Mouse (Mus musculus) hindbrain, embryonic 11.5 days (tissue): ENCODE results near the gene Noc4l. TPM values are rescaled to one million over a fixed set of nuclear protein-coding genes. Genes with fewer than 3 reads are reported as not detected.

Experiments used
- ATAC-seq: fragments of 200-750 bp; cut with Nextera tagmentation; 2 replicates; pipeline ENCODE4 v1.8.0; 2017; ENCODE audit warnings: mild to moderate bottlenecking, moderate TSS enrichment, moderate library complexity; ENCODE audit not compliant: low FRiP score
- DNase-seq: peaks from one replicate; pipeline ENCODE4 v3.0.0-alpha.2; 2015; ENCODE audit warnings: low spot score
- H3K27ac ChIP-seq: fragments of 300-500 bp; sonication (generic); 2 replicates; pipeline ENCODE4 v1.5.1; 2014; ENCODE audit warnings: mild to moderate bottlenecking, low read depth, low read length
- H3K27me3 ChIP-seq: fragments of 300-500 bp; sonication (generic); 2 replicates; pipeline ENCODE4 v1.6.1; 2014; ENCODE audit warnings: mild to moderate bottlenecking, low read length, moderate library complexity, mixed read lengths; ENCODE audit not compliant: control insufficient read depth, insufficient read depth
- H3K36me3 ChIP-seq: fragments of 300-500 bp; sonication (generic); 2 replicates; pipeline ENCODE4 v1.6.1; 2014; ENCODE audit warnings: mild to moderate bottlenecking, low read length, moderate library complexity, mixed read lengths; ENCODE audit not compliant: control insufficient read depth, insufficient read depth
- H3K4me1 ChIP-seq: fragments of 300-500 bp; sonication (generic); replicated peaks from 2 replicates; pipeline ENCODE4 v1.6.1; 2014; ENCODE audit warnings: low read length, mixed read lengths; ENCODE audit not compliant: control insufficient read depth, insufficient read depth
- H3K4me2 ChIP-seq: fragments of 300-500 bp; sonication (generic); replicated peaks from 2 replicates; pipeline ENCODE4 v1.6.1; 2014; ENCODE audit warnings: mild to moderate bottlenecking, low read depth, low read length
- H3K4me3 ChIP-seq: fragments of 300-500 bp; sonication (generic); 2 replicates; pipeline ENCODE4 v1.5.1; 2014; ENCODE audit warnings: low read depth, low read length
- H3K9ac ChIP-seq: fragments of 300-500 bp; sonication (generic); 2 replicates; pipeline ENCODE4 v1.6.1; 2014; ENCODE audit warnings: low read depth, low read length
- H3K9me3 ChIP-seq: fragments of 300-500 bp; sonication (generic); 2 replicates; pipeline ENCODE4 v1.6.1; 2016; ENCODE audit warnings: low read length; ENCODE audit not compliant: control insufficient read depth
- WGBS: fragments of 180-500 bp; shearing (Covaris S2); extraction: QIAGEN DNeasy Blood & Tissue Kit; methylation state at CpG from one replicate; pipeline ENCODE4 v1.1.7; 2014; 5-methylcytosine and 5-hydroxymethylcytosine counted together
- polyA plus RNA-seq: library from polyadenylated mRNA; unstranded; fragments of >200 nt; fragmentation: Nextera tagmentation; extraction: Ambion mirVana; gene quantifications from 2 replicates; pipeline ENCODE4 v1.2.1, GENCODE M21; 2014

Gene Noc4l
- polyA plus RNA-seq, 1 experiment from 2014 or later: 48.2 TPM

GRCm38 (mm10) chr5:110646377-110646776 lies 6.8 kb downstream of the Noc4l start:
- ATAC-seq: no peak
- H3K9ac ChIP-seq: no peak overlapping the region
- no peak overlapping the region for H3K27ac ChIP-seq
- H3K27me3 ChIP-seq: no peaks in the 10 kb centered on the region
- H3K36me3 ChIP-seq: peaks cover 8% of the 10 kb centered on the region; the same call in 1 of the 2 replicates
- no peak overlapping the region for H3K4me3 ChIP-seq
- DNase-seq: no peak
- no peaks in the 10 kb centered on the region for H3K4me1 ChIP-seq
- H3K9me3 ChIP-seq: no peaks in the 10 kb centered on the region
- no peak overlapping the region for H3K4me2 ChIP-seq

DNA sequence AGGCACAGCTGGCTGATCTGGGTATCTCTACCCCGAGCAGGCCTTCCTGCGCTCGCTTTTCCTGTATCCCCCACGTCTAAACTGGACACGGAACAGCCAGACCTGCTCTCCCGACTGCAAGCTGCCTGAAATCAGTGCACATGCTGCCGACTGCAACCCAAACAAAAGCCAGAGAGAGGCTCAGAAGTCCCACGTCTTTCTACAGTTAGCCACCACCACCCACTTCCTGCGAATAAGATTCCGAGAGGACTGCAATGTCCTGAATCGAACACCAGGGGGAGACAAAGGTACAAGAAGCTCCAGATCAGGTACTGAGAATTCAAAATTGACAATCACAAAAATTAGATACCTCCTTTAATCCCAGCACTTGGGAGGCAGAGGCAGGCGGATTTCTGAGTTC lies 13.8 kb downstream of the Noc4l start:
- ATAC-seq: no peak
- Histone ChIP-seq H3K4me1 (no peaks in the 10 kb centered on the region), H3K9me3 (no peaks in the 10 kb centered on the region), H3K4me2 (peak overlapping the region; percentile 17; the same call in 1 of the 2 replicates), H3K27me3 (no peaks in the 10 kb centered on the region; the same call in 1 of the 2 replicates), H3K4me3 (no peak overlapping the region), H3K27ac (no peak overlapping the region), H3K9ac (no peak overlapping the region), H3K36me3 (no peaks in the 10 kb centered on the region)
- WGBS: 26% methylated on average over 12 of the region's 12 CpGs
- peak; percentile 85 for DNase-seq

- DNase-seq: no peak
- no peak overlapping the region for H3K9ac ChIP-seq
- no peak for ATAC-seq
- no peak overlapping the region for H3K4me2 ChIP-seq
- no peak overlapping the region for H3K27ac ChIP-seq
- H3K4me1 ChIP-seq: no peaks in the 10 kb centered on the region
- no peaks in the 10 kb centered on the region for H3K36me3 ChIP-seq
- no peak overlapping the region for H3K4me3 ChIP-seq
- 83% methylated on average over 7 of the region's 7 CpGs for WGBS
- H3K27me3 ChIP-seq: no peaks in the 10 kb centered on the region; the same call in 1 of the 2 replicates
- no peaks in the 10 kb centered on the region for H3K9me3 ChIP-seq
Measured at GRCm38 (mm10) chr5:110638306-110639074, 14.7 kb downstream of the Noc4l start.

DNA sequence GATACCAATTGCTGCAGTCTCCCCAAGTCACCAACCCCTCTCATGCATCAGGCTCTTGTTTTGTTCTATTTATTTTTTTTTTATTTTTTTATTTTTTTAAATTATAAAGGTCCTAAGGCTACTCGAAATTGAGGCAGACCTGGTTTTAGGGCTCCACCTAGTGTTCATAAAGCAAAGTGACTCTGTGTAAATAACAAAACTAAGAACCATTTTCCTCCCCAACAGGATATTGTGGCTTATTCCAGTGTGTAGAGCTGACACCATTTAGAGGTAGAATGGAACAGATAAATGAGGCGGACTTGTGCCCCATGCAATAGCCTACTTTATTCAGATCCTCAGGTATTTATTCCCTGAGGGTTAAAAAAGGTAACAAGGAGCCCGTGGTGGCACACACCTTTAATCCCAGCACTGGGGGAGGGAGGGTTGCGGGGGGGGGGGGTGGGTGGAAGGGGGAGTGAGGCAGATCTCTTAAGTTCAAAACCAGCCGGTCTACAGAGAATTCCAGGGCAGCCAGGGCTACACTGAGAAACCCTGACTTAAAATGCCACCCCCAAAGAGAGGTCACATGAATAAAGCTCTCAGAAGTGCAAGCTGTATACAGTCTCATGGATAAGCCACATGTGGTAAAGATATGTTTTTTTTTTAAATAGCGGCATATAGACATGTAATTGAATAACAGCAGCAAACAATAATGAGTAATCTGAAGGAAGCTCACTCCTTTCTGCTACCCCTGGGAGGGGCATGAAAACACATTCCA lies 17.1 kb downstream of the Noc4l start:
- H3K9ac ChIP-seq: no peak overlapping the region
- no peak overlapping the region for H3K4me2 ChIP-seq
- H3K27me3 ChIP-seq: no peaks in the 10 kb centered on the region; the same call in 1 of the 2 replicates
- no peaks in the 10 kb centered on the region for H3K9me3 ChIP-seq
- DNase-seq (peak; percentile 32), ATAC-seq (no peak)
- no peaks in the 10 kb centered on the region for H3K4me1 ChIP-seq
- 50% methylated on average over 6 of the region's 6 CpGs for WGBS
- no peaks in the 10 kb centered on the region for H3K36me3 ChIP-seq
- no peak overlapping the region for H3K27ac ChIP-seq
- H3K4me3 ChIP-seq: no peak overlapping the region

DNA sequence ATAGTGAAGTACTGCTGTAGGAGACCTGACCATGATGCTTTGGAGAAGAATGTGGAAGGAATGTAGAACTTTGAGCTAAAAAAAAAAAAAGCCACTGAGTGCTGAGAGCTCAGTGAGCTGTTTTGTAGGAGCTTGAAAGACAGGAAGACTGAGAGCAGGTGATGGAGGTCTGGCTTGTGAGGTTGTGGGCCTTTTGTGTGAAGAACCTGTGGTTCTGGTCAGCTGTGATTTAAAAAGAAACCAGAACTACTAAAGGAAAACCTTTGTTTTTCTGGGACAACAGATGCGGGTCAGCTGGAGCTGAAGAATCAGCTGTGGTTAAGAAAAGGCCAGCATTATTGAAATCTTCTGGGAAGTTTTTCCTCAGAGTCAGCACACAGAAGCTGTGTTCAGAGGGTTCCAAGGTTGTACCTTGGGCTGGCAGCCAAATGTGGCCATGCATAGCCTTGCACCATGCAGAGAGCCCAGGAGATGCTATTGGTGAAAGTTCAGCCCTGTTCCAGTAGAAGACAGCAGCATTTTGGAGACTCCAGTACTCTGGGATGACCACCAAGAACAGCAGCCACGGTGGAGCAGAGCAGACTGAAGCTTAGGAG lies 23.6 kb downstream of the Noc4l start:
- Histone ChIP-seq H3K9ac (no peak overlapping the region), H3K4me2 (no peak overlapping the region), H3K36me3 (no peaks in the 10 kb centered on the region), H3K9me3 (no peaks in the 10 kb centered on the region), H3K27me3 (peaks cover 4% of the 10 kb centered on the region; the same call in 1 of the 2 replicates), H3K4me1 (no peaks in the 10 kb centered on the region), H3K27ac (no peak overlapping the region), H3K4me3 (no peak overlapping the region)
- WGBS: 81% methylated on average over 2 of the region's 2 CpGs
- DNase-seq (no peak), ATAC-seq (no peak)

DNA sequence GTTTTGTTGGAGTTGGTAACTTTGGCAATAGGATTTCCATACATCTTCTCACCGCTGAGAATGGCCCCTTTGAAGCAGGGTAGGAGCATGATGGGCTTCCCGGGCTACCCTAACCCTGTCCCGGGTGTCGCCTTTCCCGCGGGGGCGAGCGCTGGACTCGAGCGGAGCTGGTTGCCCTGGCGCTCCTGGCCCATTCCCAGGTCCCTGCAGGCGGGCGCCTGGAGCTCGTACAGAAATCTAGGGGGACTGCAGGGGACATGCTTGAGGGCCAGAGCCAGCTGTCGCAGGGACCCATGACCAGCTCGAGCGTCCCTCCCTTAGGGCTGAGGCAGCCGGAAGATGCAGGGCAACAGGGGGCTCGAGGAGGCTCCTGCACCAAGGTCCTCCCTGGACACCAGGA lies 25.1 kb downstream of the Noc4l start:
- ATAC-seq (no peak), DNase-seq (no peak)
- Histone ChIP-seq H3K4me3 (no peak overlapping the region), H3K36me3 (no peaks in the 10 kb centered on the region), H3K9me3 (no peaks in the 10 kb centered on the region), H3K9ac (no peak overlapping the region), H3K4me2 (no peak overlapping the region), H3K27me3 (peaks cover 4% of the 10 kb centered on the region; the same call in 1 of the 2 replicates), H3K4me1 (no peaks in the 10 kb centered on the region), H3K27ac (no peak overlapping the region)
- 26% methylated on average over 19 of the region's 19 CpGs for WGBS

- H3K9me3 ChIP-seq: no peaks in the 10 kb centered on the region
Measured at GRCm38 (mm10) chr5:110627351-110627750, 25.9 kb downstream of the Noc4l start.

GRCm38 (mm10) chr5:110624319-110624718 lies 28.9 kb downstream of the Noc4l start:
- H3K9ac ChIP-seq: no peak overlapping the region
- H3K27ac ChIP-seq: no peak overlapping the region
- no peak overlapping the region for H3K4me3 ChIP-seq
- no peaks in the 10 kb centered on the region for H3K36me3 ChIP-seq
- peaks cover 4% of the 10 kb centered on the region; the same call in 1 of the 2 replicates for H3K27me3 ChIP-seq
- DNase-seq: no peak
- WGBS: 83% methylated on average over 2 of the region's 2 CpGs
- H3K9me3 ChIP-seq: no peaks in the 10 kb centered on the region
- ATAC-seq: no peak
- H3K4me1 ChIP-seq: no peaks in the 10 kb centered on the region
- H3K4me2 ChIP-seq: no peak overlapping the region

More at GRCm38 (mm10) chr5:110627351-110627750, 25.9 kb downstream of the Noc4l start:
- DNase-seq (no peak), ATAC-seq (no peak)
- H3K4me2 ChIP-seq: no peak overlapping the region
- no peak overlapping the region for H3K9ac ChIP-seq
- no peaks in the 10 kb centered on the region for H3K4me1 ChIP-seq
- 79% methylated on average over 10 of the region's 10 CpGs for WGBS
- H3K27me3 ChIP-seq: peaks cover 4% of the 10 kb centered on the region; the same call in 1 of the 2 replicates
- H3K27ac ChIP-seq: no peak overlapping the region
- no peak overlapping the region for H3K4me3 ChIP-seq
- no peaks in the 10 kb centered on the region for H3K36me3 ChIP-seq
